Mouse (Mus musculus) intestine, embryonic 15.5 days (tissue): ENCODE results near the gene Smarcd3. TPM values are rescaled to one million over a fixed set of nuclear protein-coding genes. Genes with fewer than 3 reads are reported as not detected.

Experiments
- ATAC-seq: fragments of 200-750 bp; cut with Nextera tagmentation; 2 replicates; pipeline ENCODE4 v1.8.0; 2017; ENCODE audit warnings: moderate TSS enrichment, moderate library complexity
- H3K27ac ChIP-seq: fragments of 300-500 bp; sonication (generic); 2 replicates; pipeline ENCODE4 v1.5.1; 2015; ENCODE audit warnings: mild to moderate bottlenecking, inconsistent platforms
- H3K27me3 ChIP-seq: fragments of 300-500 bp; sonication (generic); replicated peaks from 2 replicates; pipeline ENCODE4 v1.6.1; 2015; ENCODE audit warnings: inconsistent platforms
- H3K36me3 ChIP-seq: fragments of 300-500 bp; sonication (generic); 2 replicates; pipeline ENCODE4 v1.6.1; 2015; ENCODE audit warnings: inconsistent platforms
- H3K4me1 ChIP-seq: fragments of 300-500 bp; sonication (generic); replicated peaks from 2 replicates; pipeline ENCODE4 v1.6.1; 2015; ENCODE audit warnings: inconsistent platforms
- H3K4me2 ChIP-seq: fragments of 300-500 bp; sonication (generic); replicated peaks from 2 replicates; pipeline ENCODE4 v1.6.1; 2015; ENCODE audit warnings: mild to moderate bottlenecking, inconsistent platforms
- H3K4me3 ChIP-seq: fragments of 300-500 bp; sonication (generic); replicated peaks from 2 replicates; pipeline ENCODE4 v1.5.1; 2015; ENCODE audit warnings: inconsistent platforms
- H3K9ac ChIP-seq: fragments of 300-500 bp; sonication (generic); 2 replicates; pipeline ENCODE4 v1.6.1; 2015; ENCODE audit warnings: inconsistent platforms
- H3K9me3 ChIP-seq: fragments of 300-500 bp; sonication (generic); 2 replicates; pipeline ENCODE4 v1.6.1; 2016; ENCODE audit warnings: inconsistent platforms
- WGBS: fragments of 180-500 bp; shearing (Covaris S2); methylation state at CpG from one replicate; pipeline ENCODE4 v1.1.7; 2015; 5-methylcytosine and 5-hydroxymethylcytosine counted together
- polyA plus RNA-seq: library from polyadenylated mRNA; unstranded; fragments of >200 nt; fragmentation: Nextera tagmentation; extraction: Ambion mirVana; gene quantifications from 2 replicates; pipeline ENCODE4 v1.2.1, GENCODE M21; 2015

The Smarcd3 gene
- 15.5 and 18.4 TPM in 2 replicates for polyA plus RNA-seq

- Histone ChIP-seq H3K27me3 (peaks cover 20% of the 10 kb centered on the region), H3K36me3 (no peaks in the 10 kb centered on the region), H3K9ac (peak within 1 kb of the TSS; percentile 55), H3K4me2 (peak within 1 kb of the TSS; percentile 89), H3K9me3 (no peaks in the 10 kb centered on the region), H3K4me1 (peaks cover 7% of the 10 kb centered on the region; the same call in 1 of the 2 replicates), H3K4me3 (peak within 1 kb of the TSS; percentile 50), H3K27ac (no peak within 1 kb of the TSS)
- whole genome bisulfite sequencing = 3% methylated on average over 33 of the region's 37 CpGs
- ATAC-seq = peak; percentile 69
Measured at GRCm38 (mm10) chr5:24623986-24624821, at the start of gene Smarcd3. TSS of gene Smarcd3 (minus strand) at chr5:24624411.

GRCm38 (mm10) chr5:24661457-24661856, 37.2 kb upstream of the Smarcd3 start:
- no peaks in the 10 kb centered on the region for H3K9me3 ChIP-seq
- WGBS = 75% methylated on average over 6 of the region's 6 CpGs
- H3K36me3 ChIP-seq = no peaks in the 10 kb centered on the region
- no peak overlapping the region for H3K27ac ChIP-seq
- no peak for ATAC-seq
- no peak overlapping the region for H3K4me3 ChIP-seq
- no peak overlapping the region for H3K9ac ChIP-seq
- no peaks in the 10 kb centered on the region for H3K27me3 ChIP-seq
- no peak overlapping the region for H3K4me2 ChIP-seq
- H3K4me1 ChIP-seq = no peaks in the 10 kb centered on the region

GRCm38 (mm10) chr5:24659708-24660423, 35.7 kb upstream of the Smarcd3 start:
- no peak for ATAC-seq
- 69% methylated on average over 4 of the region's 4 CpGs for WGBS
- Histone ChIP-seq H3K4me3 (no peak overlapping the region), H3K4me2 (no peak overlapping the region), H3K27me3 (no peaks in the 10 kb centered on the region), H3K9me3 (no peaks in the 10 kb centered on the region), H3K27ac (no peak overlapping the region), H3K36me3 (no peaks in the 10 kb centered on the region), H3K9ac (no peak overlapping the region), H3K4me1 (no peaks in the 10 kb centered on the region)

- ATAC-seq = no peak
- H3K9ac ChIP-seq = no peak overlapping the region
- WGBS = 50% methylated on average over 2 of the region's 2 CpGs
- 0 out of 2 replicates have a peak, but pooled peaks cover 4% of the 10 kb centered on the region for H3K4me1 ChIP-seq
- no peaks in the 10 kb centered on the region for H3K36me3 ChIP-seq
- no peak overlapping the region for H3K4me3 ChIP-seq
- no peaks in the 10 kb centered on the region for H3K27me3 ChIP-seq
- H3K9me3 ChIP-seq = no peaks in the 10 kb centered on the region
- no peak overlapping the region for H3K4me2 ChIP-seq
- no peak overlapping the region for H3K27ac ChIP-seq
Measured at GRCm38 (mm10) chr5:24657113-24657512, 32.9 kb upstream of the Smarcd3 start.

- 0 out of 2 replicates have a peak, but pooled peaks cover 4% of the 10 kb centered on the region for H3K4me1 ChIP-seq
- no peak for ATAC-seq
- no peaks in the 10 kb centered on the region for H3K9me3 ChIP-seq
- H3K36me3 ChIP-seq = no peaks in the 10 kb centered on the region
- 80% methylated on average over 6 of the region's 6 CpGs for WGBS
- no peak overlapping the region for H3K27ac ChIP-seq
- no peak overlapping the region for H3K4me3 ChIP-seq
- no peaks in the 10 kb centered on the region for H3K27me3 ChIP-seq
- H3K9ac ChIP-seq = no peak overlapping the region
- no peak overlapping the region for H3K4me2 ChIP-seq
Measured at GRCm38 (mm10) chr5:24654491-24654890, 30.3 kb upstream of the Smarcd3 start.

GRCm38 (mm10) chr5:24652780-24653179, 28.6 kb upstream of the Smarcd3 start:
- no peak overlapping the region for H3K9ac ChIP-seq
- no peak overlapping the region for H3K4me3 ChIP-seq
- H3K36me3 ChIP-seq = no peaks in the 10 kb centered on the region
- H3K27me3 ChIP-seq = no peaks in the 10 kb centered on the region
- 83% methylated on average over 5 of the region's 5 CpGs for WGBS
- no peaks in the 10 kb centered on the region for H3K9me3 ChIP-seq
- ATAC-seq = peak; percentile 57
- no peak overlapping the region for H3K4me2 ChIP-seq
- no peak overlapping the region for H3K27ac ChIP-seq
- H3K4me1 ChIP-seq = 0 out of 2 replicates have a peak, but pooled peaks cover 4% of the 10 kb centered on the region

GRCm38 (mm10) chr5:24651768-24652752, 27.8 kb upstream of the Smarcd3 start:
- 31% methylated on average over 25 of the region's 25 CpGs for WGBS
- no peaks in the 10 kb centered on the region for H3K36me3 ChIP-seq
- no peaks in the 10 kb centered on the region for H3K9me3 ChIP-seq
- H3K9ac ChIP-seq = no peak overlapping the region
- no peak overlapping the region for H3K27ac ChIP-seq
- H3K27me3 ChIP-seq = no peaks in the 10 kb centered on the region
- H3K4me1 ChIP-seq = 0 out of 2 replicates have a peak, but pooled peaks cover 4% of the 10 kb centered on the region
- no peak overlapping the region for H3K4me3 ChIP-seq
- no peak overlapping the region for H3K4me2 ChIP-seq
- ATAC-seq = peak; percentile 68

- ATAC-seq = no peak
- H3K4me1 ChIP-seq = 0 out of 2 replicates have a peak, but pooled peaks cover 4% of the 10 kb centered on the region
- WGBS = 83% methylated on average over 6 of the region's 6 CpGs
Measured at GRCm38 (mm10) chr5:24651356-24651755, 27.1 kb upstream of the Smarcd3 start.

GRCm38 (mm10) chr5:24649701-24650100, 25.5 kb upstream of the Smarcd3 start:
- H3K4me2 ChIP-seq = no peak overlapping the region
- 0 out of 2 replicates have a peak, but pooled peaks cover 4% of the 10 kb centered on the region for H3K4me1 ChIP-seq
- H3K36me3 ChIP-seq = no peaks in the 10 kb centered on the region
- H3K9me3 ChIP-seq = no peaks in the 10 kb centered on the region
- ATAC-seq = no peak
- no peaks in the 10 kb centered on the region for H3K27me3 ChIP-seq
- no peak overlapping the region for H3K9ac ChIP-seq
- 80% methylated on average over 7 of the region's 7 CpGs for WGBS
- H3K27ac ChIP-seq = no peak overlapping the region
- no peak overlapping the region for H3K4me3 ChIP-seq

More at GRCm38 (mm10) chr5:24651356-24651755, 27.1 kb upstream of the Smarcd3 start:
- no peaks in the 10 kb centered on the region for H3K36me3 ChIP-seq
- no peak overlapping the region for H3K4me2 ChIP-seq
- no peaks in the 10 kb centered on the region for H3K27me3 ChIP-seq
- no peak overlapping the region for H3K4me3 ChIP-seq
- H3K9me3 ChIP-seq = no peaks in the 10 kb centered on the region
- H3K27ac ChIP-seq = no peak overlapping the region
- H3K9ac ChIP-seq = no peak overlapping the region

- no peaks in the 10 kb centered on the region for H3K36me3 ChIP-seq
- no peaks in the 10 kb centered on the region for H3K9me3 ChIP-seq
- no peaks in the 10 kb centered on the region for H3K27me3 ChIP-seq
- no peak overlapping the region for H3K9ac ChIP-seq
- ATAC-seq = no peak
- H3K27ac ChIP-seq = no peak overlapping the region
- 63% methylated on average over 4 of the region's 4 CpGs for WGBS
- H3K4me1 ChIP-seq = 0 out of 2 replicates have a peak, but pooled peaks cover 4% of the 10 kb centered on the region
- no peak overlapping the region for H3K4me2 ChIP-seq
- no peak overlapping the region for H3K4me3 ChIP-seq
Measured at GRCm38 (mm10) chr5:24649231-24649630, 25.0 kb upstream of the Smarcd3 start.

- Histone ChIP-seq H3K4me2 (no peak overlapping the region), H3K4me3 (no peak overlapping the region), H3K9me3 (no peaks in the 10 kb centered on the region), H3K9ac (no peak overlapping the region), H3K27ac (no peak overlapping the region), H3K27me3 (no peaks in the 10 kb centered on the region), H3K4me1 (no peaks in the 10 kb centered on the region), H3K36me3 (no peaks in the 10 kb centered on the region)
- WGBS = 76% methylated on average over 1 of the region's 1 CpGs
- ATAC-seq = no peak
Measured at GRCm38 (mm10) chr5:24645454-24645853, 21.2 kb upstream of the Smarcd3 start.
